Mouse (Mus musculus): Measurements from ENCODE around the gene Fndc3b. TPM values are rescaled to one million over a fixed set of nuclear protein-coding genes. Genes with fewer than 3 reads are reported as not detected.

The Fndc3b gene
- total RNA-seq, 2 experiments from 2014 or later = 128 to 148 TPM

DNA sequence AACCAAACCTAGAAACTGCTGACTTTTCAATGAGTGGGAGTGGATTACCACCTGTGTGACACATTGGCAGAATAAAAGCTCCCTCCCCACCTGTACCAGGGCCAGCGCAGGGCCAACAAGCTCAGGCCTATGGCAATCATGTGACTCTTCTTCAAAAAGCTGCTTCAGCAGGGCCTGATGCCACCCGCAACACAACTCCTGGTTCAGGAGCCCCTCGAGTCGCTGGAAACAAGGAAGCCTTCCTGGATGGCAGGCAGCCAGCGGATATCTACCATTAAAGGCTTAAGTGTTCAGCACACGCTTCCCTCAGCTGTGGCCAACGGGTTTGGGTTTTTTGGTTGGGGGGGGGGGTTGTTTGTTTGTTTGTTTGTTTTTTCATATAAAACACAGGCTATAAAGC lies 37.4 kb downstream of the Fndc3b start:
- DNase-seq (ENCODE audit: low spot score in 2 of 2) = no peak

DNA sequence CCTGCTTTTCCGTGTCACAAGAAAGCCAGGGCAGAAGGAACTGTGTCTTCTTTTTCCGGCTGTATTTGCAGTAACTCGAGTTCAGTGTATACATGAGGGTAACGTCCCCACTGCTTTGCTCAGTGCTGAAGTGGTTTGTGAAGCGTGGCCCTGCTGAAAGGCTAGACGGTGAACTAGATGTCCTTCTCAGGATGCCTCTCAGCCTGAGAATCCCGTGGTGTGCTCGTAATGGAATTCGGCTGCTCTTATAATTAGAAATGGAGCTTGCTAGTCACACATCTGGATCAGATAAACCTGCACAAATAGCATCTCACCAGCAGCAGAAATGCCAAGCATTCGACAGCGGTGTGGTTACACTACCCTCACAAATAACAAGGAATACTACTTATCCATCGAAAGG lies 40.7 kb downstream of the Fndc3b start:
- DNase-seq (ENCODE audit: low spot score in 2 of 2) = no peak

DNA sequence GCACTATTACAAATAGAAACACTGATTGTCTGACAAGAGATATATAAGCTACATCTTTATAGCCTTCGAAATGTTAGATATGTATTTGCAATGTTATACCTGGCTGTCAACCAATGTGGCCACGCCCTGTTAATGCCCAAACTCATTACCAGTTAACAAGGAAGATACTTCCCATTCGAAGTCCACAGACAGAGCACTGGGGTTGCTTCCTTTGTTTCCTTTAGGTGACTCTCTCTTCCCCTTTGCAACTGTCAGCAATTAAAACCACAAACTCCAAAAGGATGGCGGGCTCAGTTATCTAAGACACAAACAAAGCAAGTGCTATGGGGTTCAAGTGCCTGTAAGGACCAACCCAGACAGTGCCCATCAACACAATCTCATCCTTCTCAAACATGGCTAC lies 43.8 kb downstream of the Fndc3b start:
- DNase-seq (ENCODE audit: low spot score in 2 of 2) = no peak

DNA sequence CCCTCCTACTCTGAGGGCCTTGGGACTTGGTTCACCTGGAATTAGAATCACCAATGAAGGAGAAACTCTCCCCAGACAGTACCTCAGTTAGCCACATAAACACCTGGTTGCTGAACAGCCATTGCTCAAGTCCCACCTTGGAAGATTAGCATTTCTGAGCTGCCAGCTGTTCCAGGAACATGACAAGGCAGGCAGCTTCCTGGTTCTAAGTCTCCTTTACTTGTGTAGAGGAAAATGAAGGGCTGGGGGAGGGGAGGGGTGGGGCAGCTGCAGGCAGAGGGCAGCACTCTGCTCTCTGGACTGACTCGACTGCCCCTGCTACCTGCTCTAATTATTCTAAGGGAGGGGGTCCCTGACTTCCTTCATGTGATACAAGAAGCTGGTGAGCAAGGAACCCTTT lies 45.8 kb downstream of the Fndc3b start:
- DNase-seq (ENCODE audit: low spot score in 2 of 2) = no peak

DNA sequence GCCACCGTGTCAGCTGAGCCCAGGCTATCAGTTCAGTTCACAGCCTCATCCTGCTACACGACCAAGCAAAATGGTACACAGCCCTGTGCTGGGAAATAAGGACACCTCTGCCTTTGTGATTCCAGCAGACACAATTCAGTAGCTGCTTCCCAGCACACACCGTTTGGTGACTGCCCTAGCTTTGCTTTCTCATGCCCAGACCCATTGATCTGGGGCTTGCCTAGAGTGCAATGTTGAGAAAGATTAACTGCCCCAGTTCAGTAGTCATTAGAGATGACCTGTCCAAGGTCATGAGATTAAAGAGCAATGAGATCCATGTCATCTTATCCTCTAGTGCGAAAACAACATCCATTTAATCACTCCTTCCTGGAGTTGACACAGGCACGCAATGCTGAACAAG lies 47.9 kb downstream of the Fndc3b start:
- no peak for DNase-seq (ENCODE audit: low spot score in 2 of 2)

DNA sequence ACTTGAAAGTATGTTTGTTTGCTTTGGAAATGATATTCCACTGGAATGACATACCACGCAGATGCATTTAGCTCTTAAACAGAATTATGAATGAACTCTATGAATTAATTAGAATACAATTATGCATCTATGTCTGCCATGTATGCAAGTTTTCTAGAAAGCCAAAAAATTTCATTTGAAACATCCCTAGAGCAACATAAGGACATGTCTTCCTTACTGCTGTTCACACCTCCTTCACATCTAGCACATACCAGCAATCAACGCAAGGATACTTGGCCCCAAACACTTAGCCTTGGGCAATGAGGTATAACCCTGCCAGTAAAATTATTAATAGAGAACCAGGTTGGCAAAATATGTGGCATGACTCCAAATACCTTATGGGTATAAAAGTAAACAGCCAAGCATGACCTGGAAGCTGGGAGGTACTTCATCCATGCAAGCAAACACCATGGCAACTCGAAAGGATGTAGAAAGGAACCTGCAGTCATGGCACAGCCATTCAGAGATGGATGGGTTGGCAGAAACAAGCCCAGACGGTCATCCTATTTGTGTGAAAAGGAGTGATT lies 52.8 kb downstream of the Fndc3b start:
- DNase-seq (ENCODE audit: low spot score in 2 of 2) = no peak

DNA sequence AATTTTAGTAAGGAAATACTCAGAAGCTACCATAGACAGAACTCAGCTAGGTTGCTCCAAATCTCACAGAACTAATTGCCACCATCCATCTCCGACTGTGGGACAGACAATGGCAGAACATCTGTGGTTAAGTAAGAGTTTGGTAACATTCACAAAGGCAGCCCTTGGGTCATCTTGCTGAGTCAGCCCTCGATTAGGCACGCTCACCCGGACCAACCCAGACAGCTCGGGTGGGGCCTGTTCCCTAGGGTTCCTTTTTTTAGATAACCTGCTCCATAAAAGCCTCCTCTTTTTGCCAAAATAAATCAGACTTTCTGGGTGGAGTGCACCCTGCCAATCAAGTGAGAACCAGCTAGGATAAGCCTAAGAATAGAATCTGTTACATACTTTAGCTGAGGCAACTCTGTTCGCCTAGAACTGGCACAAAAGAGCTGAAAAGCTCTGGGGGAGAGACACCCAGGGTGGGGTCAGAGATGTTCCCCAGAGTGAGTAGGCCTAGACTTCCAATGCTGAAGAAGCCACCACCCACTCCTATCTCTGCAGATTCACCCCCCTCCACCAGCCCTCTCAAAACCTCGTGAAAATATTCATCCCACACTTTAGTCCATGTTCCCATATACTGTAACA lies 54.2 kb downstream of the Fndc3b start:
- peak in 1 of 2 experiments; percentile 45 for DNase-seq (ENCODE audit: low spot score in 2 of 2)

DNA sequence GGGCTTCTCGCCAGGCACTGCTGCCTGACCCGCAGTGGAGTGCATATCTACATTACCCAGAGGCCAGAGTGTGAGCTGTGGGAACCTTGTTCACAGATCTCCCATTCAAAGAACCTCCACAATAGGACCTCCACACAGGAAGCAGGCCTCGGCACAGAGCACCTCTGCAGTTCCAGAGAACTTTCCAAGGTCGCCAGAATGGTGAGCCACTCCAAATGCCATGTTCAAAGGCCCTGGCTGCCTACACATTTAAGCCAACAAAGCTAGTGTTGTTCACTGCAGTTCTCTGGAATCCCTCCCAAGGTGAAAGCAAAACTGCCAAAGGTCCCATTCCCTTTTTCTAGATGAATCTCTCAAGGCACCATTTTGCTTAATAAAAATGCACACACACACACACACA lies 55.4 kb downstream of the Fndc3b start:
- DNase-seq (ENCODE audit: low spot score in 2 of 2) = no peak

DNA sequence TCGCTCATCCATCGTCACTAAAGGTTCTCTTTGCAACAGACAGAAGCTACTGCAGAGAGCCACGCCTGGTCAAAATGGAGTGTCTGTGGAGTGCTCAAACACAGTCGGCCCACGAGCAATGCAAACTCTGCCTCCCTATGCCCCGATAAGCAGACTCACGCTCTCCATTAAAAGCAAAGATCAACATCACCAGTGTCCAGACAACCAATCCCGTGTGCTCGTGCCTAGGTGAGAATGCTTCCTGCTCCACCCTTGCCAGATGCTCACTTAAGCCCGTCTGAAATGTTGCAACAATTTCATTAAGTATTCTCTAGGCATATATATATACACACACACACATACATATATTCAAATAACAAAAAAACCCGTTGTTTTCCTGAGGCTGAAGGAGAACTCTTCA lies 56.1 kb downstream of the Fndc3b start:
- DNase-seq (ENCODE audit: low spot score in 2 of 2) = no peak

DNA sequence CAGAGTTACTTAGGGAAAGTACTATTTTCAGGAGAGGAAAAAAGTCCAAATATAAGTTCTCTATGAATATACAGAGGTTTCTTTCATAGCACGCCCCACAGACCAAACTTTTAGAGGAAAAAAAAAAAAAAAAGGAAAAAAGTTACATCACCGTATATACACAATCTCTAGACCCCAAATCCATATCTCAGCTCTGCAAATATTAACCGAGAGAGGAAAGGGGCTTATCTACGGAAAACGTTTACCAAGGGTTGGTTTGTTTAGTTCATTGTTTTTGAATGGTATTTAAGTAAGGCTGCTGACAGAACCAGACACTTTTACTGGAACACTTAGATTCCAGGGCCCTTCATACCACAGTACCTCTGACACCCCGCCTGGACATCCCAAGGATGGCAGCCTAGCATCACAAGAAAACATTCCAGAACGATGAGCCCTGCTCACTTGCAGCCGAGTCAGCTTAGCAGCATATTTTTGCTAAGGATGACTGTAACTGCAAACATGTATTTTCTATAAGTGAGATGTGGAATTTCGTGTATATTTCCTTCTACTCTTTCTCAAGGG lies 58.6 kb downstream of the Fndc3b start:
- DNase-seq (ENCODE audit: low spot score in 2 of 2) = no peak

DNA sequence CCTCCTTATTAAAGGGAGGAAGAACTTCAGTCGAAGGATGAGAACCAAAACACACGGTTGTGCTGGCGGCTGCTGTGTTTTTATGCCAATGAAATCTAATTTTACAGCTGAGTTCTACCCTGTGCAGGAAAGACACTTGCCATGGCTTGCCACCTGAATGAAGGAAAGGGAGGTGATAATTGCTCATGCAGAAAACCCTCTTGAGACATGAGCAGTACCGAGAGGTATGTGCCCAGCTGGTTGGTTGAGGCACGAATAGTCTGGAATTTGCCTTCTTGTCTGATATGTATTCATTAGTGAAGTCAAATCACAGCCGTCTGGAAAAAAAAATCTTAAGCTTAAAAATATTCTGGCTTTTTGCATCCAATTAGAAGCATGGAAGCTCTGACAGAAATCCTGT lies 59.4 kb downstream of the Fndc3b start:
- DNase-seq (ENCODE audit: low spot score in 2 of 2) = no peak

DNA sequence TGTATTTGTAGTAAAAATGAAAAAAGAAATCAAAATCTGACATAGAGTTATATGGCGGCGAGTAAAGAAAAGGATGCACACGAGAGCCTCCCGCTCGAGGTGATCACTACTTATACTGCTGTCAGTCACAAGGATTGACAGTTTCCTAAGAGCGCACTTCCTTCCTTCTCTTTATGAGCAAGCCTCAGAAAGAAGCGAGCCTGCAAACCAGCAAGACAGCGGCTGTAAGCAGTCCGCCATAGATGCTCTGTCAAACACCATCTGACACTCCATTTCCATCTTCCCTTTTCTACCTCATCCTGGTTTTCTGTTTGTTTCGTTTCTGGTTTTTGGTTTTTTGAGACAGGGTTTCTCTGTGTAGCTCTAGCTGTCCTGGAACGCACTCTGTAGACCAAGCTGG lies 61.0 kb downstream of the Fndc3b start:
- DNase-seq (ENCODE audit: low spot score in 2 of 2) = no peak

DNA sequence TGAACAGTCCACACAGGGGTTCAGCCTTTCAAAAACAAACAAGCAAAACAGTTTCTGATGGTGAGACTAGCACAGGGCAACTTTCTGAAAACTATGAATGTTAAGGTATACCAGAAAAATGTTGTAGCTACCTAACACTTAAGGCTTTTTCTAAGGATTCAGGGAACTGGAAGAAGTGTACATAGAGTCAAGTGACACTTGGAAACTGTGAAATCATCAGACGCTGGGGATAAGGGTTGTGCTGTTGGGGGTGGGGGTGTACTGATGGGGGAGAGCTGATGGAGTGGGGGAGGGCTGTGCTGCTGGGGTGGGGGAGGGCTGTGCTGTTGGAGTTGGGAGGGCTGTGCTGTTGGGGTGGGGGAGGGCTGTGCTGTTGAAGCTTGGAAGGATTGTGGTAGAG lies 61.8 kb downstream of the Fndc3b start:
- DNase-seq (ENCODE audit: low spot score in 2 of 2) = no peak

DNA sequence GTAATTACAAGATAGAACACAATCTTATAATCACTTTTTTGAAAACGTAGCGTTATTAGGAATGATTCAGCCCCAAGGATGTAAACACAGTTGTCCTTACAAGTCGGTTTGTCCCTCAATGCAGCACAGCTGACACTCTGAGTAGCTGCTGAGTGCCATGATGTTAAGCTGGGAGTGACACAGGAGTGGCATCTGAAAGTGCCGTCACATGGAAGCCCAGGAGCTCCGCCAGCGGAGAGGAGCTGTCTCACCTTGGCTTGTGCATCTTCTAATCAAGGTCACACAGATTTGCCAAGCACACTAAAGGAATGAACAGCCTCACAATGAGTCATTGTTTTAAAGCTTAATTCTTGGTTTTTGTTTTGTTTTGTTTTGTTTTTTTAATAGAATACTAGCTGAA lies 68.7 kb downstream of the Fndc3b start:
- DNase-seq (ENCODE audit: low spot score in 2 of 2) = no peak

DNA sequence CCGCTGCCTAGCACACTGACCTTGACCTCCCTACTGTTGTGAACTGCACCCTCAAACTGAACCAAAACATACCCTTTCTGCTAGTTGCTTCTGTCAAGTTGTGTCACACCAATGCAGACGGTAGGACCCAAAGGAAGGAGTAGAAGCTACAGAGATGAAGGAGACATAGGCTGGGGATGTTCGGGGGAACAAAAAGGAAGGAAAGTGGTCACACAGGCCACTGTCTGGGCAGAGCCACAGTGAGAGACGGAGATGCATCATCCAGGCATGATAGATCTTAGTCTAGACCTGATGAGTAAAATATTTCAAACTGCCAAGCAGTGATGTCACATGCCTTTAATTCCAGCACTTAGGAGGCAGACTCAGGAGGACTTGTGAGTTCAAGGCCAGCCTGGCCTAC lies 71.4 kb downstream of the Fndc3b start:
- no peak for DNase-seq (ENCODE audit: low spot score in 2 of 2)

DNA sequence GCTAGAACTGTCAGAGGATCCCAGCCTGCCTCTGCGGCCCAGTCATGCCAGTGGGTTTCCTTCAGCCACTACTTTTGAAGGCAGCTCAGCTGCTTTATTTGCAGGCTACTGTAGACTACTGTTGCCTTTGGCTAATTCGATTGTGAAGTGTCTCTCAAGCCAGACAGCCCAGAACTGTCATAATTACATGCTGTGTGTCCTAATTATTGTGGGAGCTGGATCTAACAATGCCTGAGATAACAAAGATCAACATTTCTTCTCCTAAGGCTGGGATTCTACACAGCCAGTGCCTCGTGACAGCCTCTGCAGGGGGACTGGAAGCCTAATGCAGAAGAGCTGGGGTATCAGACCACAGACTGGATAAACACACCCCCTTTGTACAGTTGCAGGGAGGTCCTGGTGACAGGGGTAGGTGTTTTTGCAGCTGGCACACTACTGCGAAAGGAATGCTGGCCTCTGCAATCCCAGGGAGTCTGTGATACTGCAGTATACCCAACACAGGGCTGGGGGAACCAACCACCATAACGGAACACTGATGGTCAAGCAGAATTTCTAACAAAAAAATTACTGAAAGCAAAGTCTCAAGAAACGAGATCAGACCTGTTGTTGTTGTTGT lies 74.0 kb downstream of the Fndc3b start:
- DNase-seq (ENCODE audit: low spot score in 2 of 2) = no peak

DNA sequence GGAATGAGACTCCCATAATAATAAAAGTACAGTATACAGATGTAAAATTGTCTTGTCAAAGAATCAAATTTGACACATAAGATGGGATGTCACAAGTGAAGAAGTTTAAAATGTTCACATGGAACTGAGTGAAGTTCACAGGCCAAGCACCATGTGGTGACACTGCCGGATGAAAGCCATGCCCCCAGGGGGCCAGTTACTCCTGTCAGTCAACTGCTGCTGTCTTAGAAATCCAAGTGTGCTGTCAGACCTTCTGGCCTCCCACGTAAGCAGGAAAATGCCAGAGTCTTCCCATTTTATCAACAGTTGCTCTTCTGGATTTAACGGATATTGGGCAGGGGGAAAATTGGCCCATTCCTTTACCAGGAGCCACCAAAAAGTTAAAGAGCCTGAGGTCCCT lies 75.3 kb downstream of the Fndc3b start:
- no peak for DNase-seq (ENCODE audit: low spot score in 2 of 2)

DNA sequence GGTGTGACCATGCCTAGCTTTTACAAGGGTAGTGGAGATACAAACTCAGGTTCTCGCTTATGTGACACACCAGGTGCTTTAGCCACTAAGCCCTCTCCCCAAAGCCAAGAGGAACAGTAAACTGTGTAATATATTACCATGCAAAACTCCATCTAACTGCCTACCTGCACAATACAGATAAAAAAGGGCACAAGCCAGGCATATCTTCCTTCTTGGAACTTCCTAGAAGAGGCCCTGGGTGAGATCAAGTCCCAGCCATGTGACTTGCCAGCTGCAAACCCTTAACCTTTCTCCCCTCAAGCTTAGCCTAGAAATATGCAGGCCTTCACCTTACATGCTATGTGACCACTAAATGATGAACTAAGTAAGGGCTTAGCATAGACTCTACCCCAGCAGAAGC lies 78.2 kb downstream of the Fndc3b start:
- DNase-seq (ENCODE audit: low spot score in 2 of 2) = no peak

DNA sequence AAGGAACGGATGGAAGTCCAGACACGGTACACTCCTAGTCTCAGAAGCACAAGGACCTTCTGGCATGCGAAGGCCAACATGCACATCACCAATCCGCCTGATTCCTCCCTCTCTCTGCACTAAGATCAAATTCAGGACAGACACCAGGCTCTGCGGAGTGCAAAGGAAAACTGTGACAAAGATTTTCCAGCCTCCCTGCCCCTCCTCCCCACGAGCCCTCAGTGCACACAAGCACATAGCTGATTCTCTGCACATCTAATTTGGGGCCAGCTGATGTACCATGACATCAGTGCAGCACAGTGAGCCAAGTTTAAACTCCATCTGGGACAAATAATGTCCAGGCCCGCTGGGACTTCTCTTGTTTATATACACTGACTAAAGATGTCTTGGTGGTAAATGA lies 80.0 kb downstream of the Fndc3b start:
- no peak for DNase-seq (ENCODE audit: low spot score in 2 of 2)

DNA sequence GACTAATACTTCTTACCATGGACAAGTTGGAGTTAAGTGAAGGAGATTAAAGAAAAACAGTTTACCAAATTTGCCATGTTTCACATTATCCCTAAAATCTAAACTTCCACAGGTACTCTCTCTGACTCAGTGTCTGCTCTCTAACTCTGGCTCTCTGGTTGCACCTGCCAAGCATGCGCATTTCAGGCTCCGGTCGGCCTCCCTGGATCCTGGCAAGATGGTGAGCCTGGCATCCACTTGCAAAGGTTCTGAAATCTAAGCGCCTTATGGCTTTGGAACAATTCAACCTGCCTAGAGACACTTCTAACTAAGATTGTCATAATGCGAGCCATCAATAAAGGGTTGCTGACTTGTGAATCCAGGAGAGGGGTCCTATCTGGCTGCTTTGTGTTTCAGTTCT lies 81.4 kb downstream of the Fndc3b start:
- DNase-seq (ENCODE audit: low spot score in 2 of 2) = no peak

DNA sequence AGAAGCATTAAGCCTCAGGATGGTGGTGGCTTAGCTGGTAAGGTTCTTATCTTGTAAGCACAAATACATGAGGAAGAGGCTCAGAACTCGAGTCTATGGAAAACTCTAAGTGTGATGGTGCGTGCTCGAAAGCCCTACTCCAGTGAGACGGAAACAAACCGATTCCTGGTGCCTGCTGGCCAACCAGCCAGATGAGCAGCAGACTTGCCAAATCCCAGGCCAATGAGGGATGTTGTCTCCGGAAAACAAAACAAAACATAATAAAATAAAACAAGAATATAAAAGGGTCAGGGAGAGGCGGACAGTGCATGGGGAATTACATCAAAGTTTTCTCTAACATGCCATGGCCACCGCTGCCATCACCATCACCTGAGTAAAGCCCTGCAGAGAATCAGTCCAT lies 84.8 kb downstream of the Fndc3b start:
- no peak for DNase-seq (ENCODE audit: low spot score in 2 of 2)

DNA sequence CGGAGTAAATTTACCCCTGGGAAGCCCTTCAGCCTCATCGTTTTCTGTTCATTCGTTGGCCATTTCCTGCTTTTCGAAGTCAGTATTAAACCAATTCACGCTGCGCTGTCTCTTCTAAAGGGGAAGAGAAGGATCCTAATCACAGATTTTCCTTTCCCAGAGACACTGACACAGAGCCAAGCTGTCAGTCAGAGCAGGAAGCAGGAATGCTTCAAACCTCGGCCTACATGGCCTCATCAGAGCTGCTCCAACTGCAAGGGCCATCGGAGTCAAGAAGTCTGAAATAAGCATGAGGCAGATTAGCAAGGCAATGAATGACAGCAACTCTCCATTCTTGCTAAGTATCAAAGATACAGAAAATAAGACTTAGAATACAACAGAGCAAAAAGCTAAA lies 85.5 kb downstream of the Fndc3b start:
- no peak for DNase-seq (ENCODE audit: low spot score in 2 of 2)

Measured in adrenal gland, adult 18-20 months (tissue).